Mouse (Mus musculus) intestine, embryonic 16.5 days (tissue): ENCODE measurements around the gene Trpm1. TPM values are rescaled to one million over a fixed set of nuclear protein-coding genes. Genes with fewer than 3 reads are reported as not detected.

Experiments used
- microRNA counts: library from miRNA; unstranded; fragments of <30 nt; microRNA quantifications from one replicate; lab custom pipeline; 2016
- microRNA-seq: library from miRNA; unstranded; fragments of <30 nt; microRNA quantifications from one replicate; pipeline ENCODE4, GENCODE M21; 2016
- polyA plus RNA-seq: library from polyadenylated mRNA; unstranded; fragments of >200 nt; fragmentation: Nextera tagmentation; extraction: Ambion mirVana; gene quantifications from 2 replicates; pipeline ENCODE4 v1.2.1, GENCODE M21; 2015

Trpm1 gene
- polyA plus RNA-seq, 1 experiment from 2014 or later = not detected

MicroRNA genes within 50 kb of the gene (microRNA counts, 519-probe panel; counts per million panel counts)
- microRNA mmu-miR-211 (lab: Ali Mortazavi, UCI) = 35.7 counts per million

Small RNA genes within 50 kb of the gene (microRNA-seq; reads per million reads assigned to microRNA genes)
- gene Mir211 = not detected
- gene Mir6416 = not detected

Other genes starting within 250 kb of the Trpm1 start
- gene E030018B13Rik, start 237.0 kb upstream of the Trpm1 start, polyA plus RNA-seq = not detected in 2 replicates
- 23.1 and 23.3 TPM in 2 replicates for gene Klf13, start 214.9 kb upstream of the Trpm1 start, polyA plus RNA-seq
- gene Mtmr10, start 133.8 kb downstream of the Trpm1 start, polyA plus RNA-seq = 5.8 and 6.4 TPM in 2 replicates
- gene Fan1, start 220.3 kb downstream of the Trpm1 start, polyA plus RNA-seq = 3.3 and 3.8 TPM in 2 replicates
- 30.9 and 34.0 TPM in 2 replicates for gene Mphosph10, start 238.4 kb downstream of the Trpm1 start, polyA plus RNA-seq
- gene Mcee, start 238.8 kb downstream of the Trpm1 start, polyA plus RNA-seq = 114 and 117 TPM in 2 replicates